Mouse (Mus musculus) c-Kit-negative CD71-positive TER-119-positive erythroid progenitor cells, embryonic 14.5 days (primary cell): Measurements from ENCODE around the gene Usp6nl.
A peak's percentile ranks its signal among the peaks of the same experiment; 100 is the strongest.

Experiments
- DNase-seq: peaks from one replicate; pipeline ENCODE4 v3.0.0-alpha.2; 2013; ENCODE audit warnings: low read depth, low spot score

Usp6nl gene

GRCm38 (mm10) chr2:6367497-6367896 lies 45.0 kb downstream of the Usp6nl start:
- no peak for DNase-seq

GRCm38 (mm10) chr2:6374216-6374615 lies 51.7 kb downstream of the Usp6nl start:
- DNase-seq = no peak

GRCm38 (mm10) chr2:6376071-6376470 lies 53.6 kb downstream of the Usp6nl start:
- no peak for DNase-seq

GRCm38 (mm10) chr2:6376941-6377340 lies 54.5 kb downstream of the Usp6nl start:
- DNase-seq = no peak

- no peak for DNase-seq
Measured at GRCm38 (mm10) chr2:6378590-6379205, 56.2 kb downstream of the Usp6nl start.

- no peak for DNase-seq
Measured at GRCm38 (mm10) chr2:6379731-6380212, 57.3 kb downstream of the Usp6nl start.

GRCm38 (mm10) chr2:6380401-6380800 lies 57.9 kb downstream of the Usp6nl start:
- no peak for DNase-seq

GRCm38 (mm10) chr2:6384407-6385146 lies 62.1 kb downstream of the Usp6nl start:
- no peak for DNase-seq

GRCm38 (mm10) chr2:6389162-6389561 lies 66.7 kb downstream of the Usp6nl start:
- no peak for DNase-seq

- DNase-seq = no peak
Measured at GRCm38 (mm10) chr2:6391261-6391660, 68.8 kb downstream of the Usp6nl start.

GRCm38 (mm10) chr2:6391940-6392339 lies 69.5 kb downstream of the Usp6nl start:
- DNase-seq = no peak

- no peak for DNase-seq
Measured at GRCm38 (mm10) chr2:6395851-6396625, 73.6 kb downstream of the Usp6nl start.

- no peak for DNase-seq
Measured at GRCm38 (mm10) chr2:6396626-6397146, 74.2 kb downstream of the Usp6nl start.

- DNase-seq = no peak
Measured at GRCm38 (mm10) chr2:6397166-6397565, 74.7 kb downstream of the Usp6nl start.

- DNase-seq = no peak
Measured at GRCm38 (mm10) chr2:6398826-6399225, 76.4 kb downstream of the Usp6nl start.

- DNase-seq = no peak
Measured at GRCm38 (mm10) chr2:6401039-6401438, 78.6 kb downstream of the Usp6nl start.

- no peak for DNase-seq
Measured at GRCm38 (mm10) chr2:6403375-6403774, 80.9 kb downstream of the Usp6nl start.

GRCm38 (mm10) chr2:6403991-6404390 lies 81.5 kb downstream of the Usp6nl start:
- DNase-seq = no peak

- DNase-seq = no peak
Measured at GRCm38 (mm10) chr2:6404627-6405026, 82.2 kb downstream of the Usp6nl start.

- DNase-seq = peak; percentile 25
Measured at GRCm38 (mm10) chr2:6405059-6406033, 82.9 kb downstream of the Usp6nl start.

- no peak for DNase-seq
Measured at GRCm38 (mm10) chr2:6407711-6408110, 85.2 kb downstream of the Usp6nl start.
